Mouse (Mus musculus): ENCODE measurements around the gene Ubr4. TPM values are rescaled to one million over a fixed set of nuclear protein-coding genes. Genes with fewer than 3 reads are reported as not detected.

Gene Ubr4
- polyA plus RNA-seq, 1 experiment: 130 TPM

GRCm38 (mm10) chr4:139488325-139488724, 135.9 kb downstream of the Ubr4 start:
- H3ac ChIP-seq (ENCODE audit: control insufficient read depth, insufficient read length): no peak overlapping the region
- H3K4me3 ChIP-seq: no peak overlapping the region
- H3K4me2 ChIP-seq (ENCODE audit: low read depth): no peak overlapping the region
- H3K36me3 ChIP-seq (ENCODE audit: control insufficient read depth, insufficient read depth): peaks cover 15% of the 10 kb centered on the region
- no peak for TF ChIP-seq REST (IDR thresholded peaks at IDR 0.05; ENCODE audit: insufficient read depth, insufficient read length)
- TF ChIP-seq USF1 (IDR thresholded peaks at IDR 0.05; ENCODE audit: low read depth): no peak
- no peak for TF ChIP-seq POLR2AphosphoS2 (IDR thresholded peaks at IDR 0.05; ENCODE audit: insufficient read length, low read depth)
- TF ChIP-seq E2F4 (IDR thresholded peaks at IDR 0.05; ENCODE audit: insufficient read depth): no peak
- TF ChIP-seq MYOD1 (IDR thresholded peaks at IDR 0.05; ENCODE audit: control insufficient read depth in 1 of 3, insufficient read length in 2 of 3, low read depth in 2 of 3): no peak
- TF ChIP-seq MAX (IDR thresholded peaks at IDR 0.05; ENCODE audit: low read depth): no peak
- TF ChIP-seq SRF (IDR thresholded peaks at IDR 0.05; ENCODE audit: control insufficient read depth, insufficient read length, low read depth): no peak
- no peak for TF ChIP-seq TCF12 (IDR thresholded peaks at IDR 0.05; ENCODE audit: insufficient read depth, poor library complexity, severe bottlenecking)
- TF ChIP-seq CEBPB (IDR thresholded peaks at IDR 0.05; ENCODE audit: insufficient read depth, poor library complexity, severe bottlenecking): no peak
- TF ChIP-seq TCF3 (IDR thresholded peaks at IDR 0.05; ENCODE audit: insufficient read length, low read depth): no peak
- TF ChIP-seq MYOG (IDR thresholded peaks at IDR 0.05; ENCODE audit: control insufficient read depth in 1 of 3, insufficient read depth in 1 of 3, insufficient read length in 2 of 3, low read depth in 2 of 3): no peak
- no peak for TF ChIP-seq POLR2A (IDR thresholded peaks at IDR 0.05; ENCODE audit: insufficient read length, low read depth)
- H3K79me2 ChIP-seq (ENCODE audit: control insufficient read depth, insufficient read depth): no peaks in the 10 kb centered on the region
- H3K27me3 ChIP-seq (ENCODE audit: control insufficient read depth, insufficient read depth, insufficient read length): no peaks in the 10 kb centered on the region

GRCm38 (mm10) chr4:139489946-139490345, 137.5 kb downstream of the Ubr4 start:
- no peak overlapping the region for H3K4me3 ChIP-seq
- no peak overlapping the region for H3ac ChIP-seq (ENCODE audit: control insufficient read depth, insufficient read length)
- TF ChIP-seq CEBPB (IDR thresholded peaks at IDR 0.05; ENCODE audit: insufficient read depth, poor library complexity, severe bottlenecking) (no peak), SRF (IDR thresholded peaks at IDR 0.05; ENCODE audit: control insufficient read depth, insufficient read length, low read depth) (no peak), POLR2AphosphoS2 (IDR thresholded peaks at IDR 0.05; ENCODE audit: insufficient read length, low read depth) (no peak), REST (IDR thresholded peaks at IDR 0.05; ENCODE audit: insufficient read depth, insufficient read length) (no peak), POLR2A (IDR thresholded peaks at IDR 0.05; ENCODE audit: insufficient read length, low read depth) (no peak), TCF12 (IDR thresholded peaks at IDR 0.05; ENCODE audit: insufficient read depth, poor library complexity, severe bottlenecking) (no peak), USF1 (IDR thresholded peaks at IDR 0.05; ENCODE audit: low read depth) (no peak), MAX (IDR thresholded peaks at IDR 0.05; ENCODE audit: low read depth) (no peak)
- peaks cover 11% of the 10 kb centered on the region for H3K36me3 ChIP-seq (ENCODE audit: control insufficient read depth, insufficient read depth)
- no peak overlapping the region for H3K4me2 ChIP-seq (ENCODE audit: low read depth)
- no peaks in the 10 kb centered on the region for H3K79me2 ChIP-seq (ENCODE audit: control insufficient read depth, insufficient read depth)
- H3K27me3 ChIP-seq (ENCODE audit: control insufficient read depth, insufficient read depth, insufficient read length): no peaks in the 10 kb centered on the region

GRCm38 (mm10) chr4:139490413-139491055, 138.1 kb downstream of the Ubr4 start:
- H3K36me3 ChIP-seq (ENCODE audit: control insufficient read depth, insufficient read depth): peaks cover 11% of the 10 kb centered on the region
- TF ChIP-seq TCF12 (IDR thresholded peaks at IDR 0.05; ENCODE audit: insufficient read depth, poor library complexity, severe bottlenecking) (no peak), MYOG (IDR thresholded peaks at IDR 0.05; ENCODE audit: control insufficient read depth in 1 of 3, insufficient read depth in 1 of 3, insufficient read length in 2 of 3, low read depth in 2 of 3) (peak in 1 of 3 experiments; percentile 61)

GRCm38 (mm10) chr4:139491541-139492170, 139.2 kb downstream of the Ubr4 start:
- H3K36me3 ChIP-seq (ENCODE audit: control insufficient read depth, insufficient read depth): peaks cover 11% of the 10 kb centered on the region
- H3K27me3 ChIP-seq (ENCODE audit: control insufficient read depth, insufficient read depth, insufficient read length): no peaks in the 10 kb centered on the region
- no peak for TF ChIP-seq REST (IDR thresholded peaks at IDR 0.05; ENCODE audit: insufficient read depth, insufficient read length)
- TF ChIP-seq USF1 (IDR thresholded peaks at IDR 0.05; ENCODE audit: low read depth): no peak
- no peak for TF ChIP-seq TCF3 (IDR thresholded peaks at IDR 0.05; ENCODE audit: insufficient read length, low read depth)
- no peak for TF ChIP-seq E2F4 (IDR thresholded peaks at IDR 0.05; ENCODE audit: insufficient read depth)
- no peak for TF ChIP-seq MYOG (IDR thresholded peaks at IDR 0.05; ENCODE audit: control insufficient read depth in 1 of 3, insufficient read depth in 1 of 3, insufficient read length in 2 of 3, low read depth in 2 of 3)
- no peak for TF ChIP-seq CEBPB (IDR thresholded peaks at IDR 0.05; ENCODE audit: insufficient read depth, poor library complexity, severe bottlenecking)
- H3K4me2 ChIP-seq (ENCODE audit: low read depth): no peak overlapping the region
- H3K4me3 ChIP-seq: no peak overlapping the region
- no peak overlapping the region for H3ac ChIP-seq (ENCODE audit: control insufficient read depth, insufficient read length)
- no peaks in the 10 kb centered on the region for H3K79me2 ChIP-seq (ENCODE audit: control insufficient read depth, insufficient read depth)

More at GRCm38 (mm10) chr4:139490413-139491055, 138.1 kb downstream of the Ubr4 start:
- no peak overlapping the region for H3K4me3 ChIP-seq
- H3K4me2 ChIP-seq (ENCODE audit: low read depth): no peak overlapping the region
- no peak overlapping the region for H3ac ChIP-seq (ENCODE audit: control insufficient read depth, insufficient read length)
- no peaks in the 10 kb centered on the region for H3K27me3 ChIP-seq (ENCODE audit: control insufficient read depth, insufficient read depth, insufficient read length)
- no peaks in the 10 kb centered on the region for H3K79me2 ChIP-seq (ENCODE audit: control insufficient read depth, insufficient read depth)

- Histone ChIP-seq H3K4me2 (ENCODE audit: low read depth) (no peak overlapping the region), H3K27me3 (ENCODE audit: control insufficient read depth, insufficient read depth, insufficient read length) (no peaks in the 10 kb centered on the region), H3K36me3 (ENCODE audit: control insufficient read depth, insufficient read depth) (peaks cover 11% of the 10 kb centered on the region), H3K4me3 (no peak overlapping the region), H3ac (ENCODE audit: control insufficient read depth, insufficient read length) (no peak overlapping the region), H3K79me2 (ENCODE audit: control insufficient read depth, insufficient read depth) (no peaks in the 10 kb centered on the region)
- TF ChIP-seq MYOD1 (IDR thresholded peaks at IDR 0.05; ENCODE audit: control insufficient read depth in 1 of 3, insufficient read length in 2 of 3, low read depth in 2 of 3): peak in 1 of 3 experiments; percentile 5
- TF ChIP-seq USF1 (IDR thresholded peaks at IDR 0.05; ENCODE audit: low read depth): no peak
- peak; percentile 73 for TF ChIP-seq POLR2AphosphoS2 (IDR thresholded peaks at IDR 0.05; ENCODE audit: insufficient read length, low read depth)
These were observed 139.9 kb downstream of the Ubr4 start for GRCm38 (mm10) chr4:139492258-139492833.
